Mouse (Mus musculus): ENCODE measurements around the gene Cdyl.
A peak's percentile ranks its signal among the peaks of the same experiment; 100 is the strongest.

The Cdyl gene

GRCm38 (mm10) chr13:35765817-35766216 lies 106.2 kb downstream of the Cdyl start:
- no peak for DNase-seq

- DNase-seq: no peak
Measured at GRCm38 (mm10) chr13:35769673-35770072, 110.0 kb downstream of the Cdyl start.

DNA sequence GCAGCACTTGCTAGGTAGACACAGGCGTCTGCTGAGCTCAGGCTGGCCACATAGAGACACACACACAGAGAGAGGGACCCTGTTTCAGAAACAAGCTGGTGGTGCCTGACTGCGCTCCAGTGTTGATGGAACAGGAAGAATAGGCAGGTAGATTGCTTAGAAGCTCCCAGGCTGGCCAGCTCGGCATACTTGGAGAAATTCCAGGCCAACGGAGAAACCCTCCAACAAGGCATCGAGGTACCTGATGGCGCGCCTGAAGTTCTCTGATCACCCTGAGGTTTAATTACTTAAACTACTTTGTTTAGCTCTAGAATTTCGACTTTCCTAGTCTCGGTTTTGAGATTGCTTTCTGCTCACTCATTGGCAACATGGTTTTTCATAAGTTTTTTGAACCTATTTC lies 110.8 kb downstream of the Cdyl start:
- DNase-seq: no peak

DNA sequence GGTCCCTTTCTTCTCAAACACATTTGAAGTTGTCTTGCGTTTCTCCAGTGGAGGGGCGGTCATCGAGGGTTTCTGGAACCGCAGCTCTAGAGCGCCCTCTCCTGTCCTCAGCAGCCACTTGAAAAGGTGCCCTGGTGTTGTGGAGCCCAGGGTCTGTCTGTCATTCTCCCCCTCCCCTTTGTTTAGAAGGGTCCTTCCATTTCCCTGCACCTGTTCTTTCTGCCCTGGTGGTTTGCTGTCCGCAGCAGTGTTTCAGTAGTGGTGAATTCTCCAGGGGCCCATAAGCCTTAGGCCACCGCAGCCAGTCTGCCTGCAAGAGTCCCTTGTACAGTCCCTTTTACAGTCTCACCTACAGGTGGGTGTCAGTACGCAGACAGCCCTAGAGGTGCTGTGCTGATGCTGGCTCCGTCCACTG lies 112.3 kb downstream of the Cdyl start:
- DNase-seq: peak; percentile 46 to 51

GRCm38 (mm10) chr13:35773763-35774162 lies 114.1 kb downstream of the Cdyl start:
- DNase-seq: no peak

DNA sequence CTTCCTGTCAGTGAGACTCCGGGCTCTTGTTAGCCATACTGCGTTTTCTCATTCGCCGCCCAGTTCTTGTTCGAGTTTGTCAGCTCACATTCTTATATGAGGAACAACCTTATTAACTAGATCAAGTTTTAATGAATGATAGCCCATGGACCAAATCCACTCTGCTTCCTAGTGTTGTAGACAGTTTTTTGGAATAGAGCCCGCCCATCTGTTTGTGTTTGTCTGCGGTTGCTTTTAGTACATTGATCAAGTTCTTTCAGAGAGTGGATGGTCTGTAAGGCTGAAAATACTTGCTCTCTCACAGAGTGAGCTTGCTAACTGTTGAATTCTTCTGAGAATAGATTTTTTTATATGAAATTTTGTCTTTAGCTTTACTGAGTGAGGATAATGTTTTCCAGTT lies 116.5 kb downstream of the Cdyl start:
- no peak for DNase-seq

GRCm38 (mm10) chr13:35780714-35781113 lies 121.1 kb downstream of the Cdyl start:
- no peak for DNase-seq

GRCm38 (mm10) chr13:35781755-35782154 lies 122.1 kb downstream of the Cdyl start:
- no peak for DNase-seq

- DNase-seq: peak in 1 of 2 experiments; percentile 32
Measured at GRCm38 (mm10) chr13:35782949-35783348, 123.3 kb downstream of the Cdyl start.

DNA sequence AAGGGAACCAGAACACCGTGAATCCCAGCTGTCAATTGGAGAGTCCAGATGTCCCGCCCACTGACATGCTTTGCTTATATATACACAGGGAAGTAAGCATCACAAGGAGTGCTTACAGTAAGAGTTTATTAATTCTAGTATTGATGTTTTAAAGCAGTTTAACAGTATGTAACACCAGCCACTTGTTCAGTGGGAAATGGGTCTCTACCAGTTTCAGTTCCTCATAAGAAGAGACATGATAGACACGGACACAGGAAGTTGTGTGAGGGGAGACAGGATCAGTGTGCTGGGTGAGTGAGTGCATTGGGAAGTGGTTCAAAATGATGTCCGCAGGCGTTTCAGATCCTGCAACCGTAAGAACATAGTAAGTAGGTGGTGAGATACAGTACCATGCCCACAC lies 123.9 kb downstream of the Cdyl start:
- DNase-seq: no peak

GRCm38 (mm10) chr13:35784281-35784680 lies 124.6 kb downstream of the Cdyl start:
- no peak for DNase-seq

- DNase-seq: no peak
Measured at GRCm38 (mm10) chr13:35785330-35785939, 125.8 kb downstream of the Cdyl start.

DNA sequence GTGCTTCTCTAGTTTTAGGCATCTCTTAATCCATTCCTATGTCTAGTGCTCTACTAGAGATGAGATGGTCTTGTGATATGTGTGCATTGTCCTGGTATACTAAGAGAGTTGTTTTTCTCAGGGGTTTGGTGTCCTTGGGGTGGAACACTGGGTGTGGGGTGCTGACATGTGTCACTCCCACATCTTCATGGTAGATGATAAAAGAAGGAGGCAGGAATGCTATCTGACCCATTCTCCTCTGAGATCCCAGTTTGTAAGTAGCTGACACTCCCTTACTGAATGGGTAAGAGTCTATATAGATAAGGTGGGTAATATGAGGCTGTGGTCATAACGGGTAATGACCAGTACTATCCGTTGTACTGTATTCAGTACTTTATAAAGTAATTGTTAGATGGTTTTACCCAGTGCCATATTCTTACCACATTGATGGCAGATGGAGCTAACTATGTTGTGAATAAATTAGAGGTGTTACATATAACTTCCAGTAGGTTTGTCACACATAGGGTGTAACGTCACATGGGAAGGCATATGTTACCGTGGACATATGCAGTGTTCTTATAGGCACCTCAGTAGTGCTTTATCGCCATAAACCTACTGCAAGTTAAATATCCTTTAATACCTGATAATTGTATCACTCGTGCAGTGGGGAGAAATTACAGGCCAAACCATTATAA lies 127.2 kb downstream of the Cdyl start:
- no peak for DNase-seq

DNA sequence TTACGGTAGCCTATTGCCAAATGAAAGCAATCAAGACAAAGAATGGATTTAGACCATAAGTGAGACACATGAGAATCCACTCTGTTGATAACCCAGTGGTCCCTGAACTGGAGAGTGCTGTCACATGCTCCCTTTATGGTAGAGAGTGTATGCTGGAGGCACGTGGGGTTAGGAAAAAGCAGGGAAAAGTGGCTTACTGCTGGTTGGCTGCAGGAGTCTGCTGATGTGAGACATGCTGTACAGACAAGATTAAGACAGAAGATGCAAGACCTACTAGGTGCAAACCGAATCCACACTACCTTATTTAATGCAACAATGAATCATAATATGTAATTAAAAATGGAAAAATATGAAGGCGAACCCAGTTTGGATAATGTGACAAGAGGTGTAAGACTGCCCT lies 129.9 kb downstream of the Cdyl start:
- DNase-seq: no peak

GRCm38 (mm10) chr13:35790431-35790830 lies 130.8 kb downstream of the Cdyl start:
- no peak for DNase-seq

- DNase-seq: no peak
Measured at GRCm38 (mm10) chr13:35794309-35794708, 134.7 kb downstream of the Cdyl start.

DNA sequence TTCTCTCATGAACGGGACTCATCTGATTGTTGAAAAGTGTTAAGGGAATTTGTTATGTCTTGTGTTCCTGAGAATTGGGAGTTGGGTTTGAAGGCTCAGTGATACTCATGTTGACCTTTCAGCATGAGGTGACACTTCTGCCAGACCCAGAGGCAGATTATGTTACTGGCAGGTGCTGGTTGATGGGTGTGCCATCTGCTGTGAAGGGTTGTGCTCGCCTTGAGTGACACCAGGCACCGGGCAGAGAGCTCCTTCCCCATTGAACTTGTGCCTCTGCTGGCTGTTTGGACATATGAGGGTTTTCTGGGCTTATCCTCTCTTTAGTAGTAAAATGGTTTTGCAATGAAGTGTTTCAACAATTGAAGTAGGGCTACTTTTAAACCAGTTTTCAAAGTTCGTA lies 135.1 kb downstream of the Cdyl start:
- DNase-seq: no peak

- no peak for DNase-seq
Measured at GRCm38 (mm10) chr13:35795887-35796286, 136.3 kb downstream of the Cdyl start.

DNA sequence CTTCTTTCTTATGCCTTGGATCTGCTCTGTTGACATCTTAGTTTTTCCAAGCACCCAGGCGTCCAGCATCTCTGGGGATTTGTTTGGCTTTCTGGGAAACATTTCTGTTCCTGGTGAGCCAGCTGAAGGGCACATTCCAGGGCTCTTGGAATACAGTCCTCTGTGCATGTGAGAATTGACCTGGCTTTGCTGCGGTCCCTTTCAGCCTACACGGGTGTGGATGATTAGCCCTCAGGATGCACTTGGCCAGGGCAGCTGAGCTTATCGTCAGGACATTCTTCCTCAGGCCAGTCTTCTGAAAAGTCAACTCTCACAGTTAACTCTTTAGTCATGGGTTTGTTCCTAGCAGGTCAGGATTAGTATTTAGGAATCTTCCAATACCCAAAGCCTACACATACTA lies 136.7 kb downstream of the Cdyl start:
- DNase-seq: no peak

DNA sequence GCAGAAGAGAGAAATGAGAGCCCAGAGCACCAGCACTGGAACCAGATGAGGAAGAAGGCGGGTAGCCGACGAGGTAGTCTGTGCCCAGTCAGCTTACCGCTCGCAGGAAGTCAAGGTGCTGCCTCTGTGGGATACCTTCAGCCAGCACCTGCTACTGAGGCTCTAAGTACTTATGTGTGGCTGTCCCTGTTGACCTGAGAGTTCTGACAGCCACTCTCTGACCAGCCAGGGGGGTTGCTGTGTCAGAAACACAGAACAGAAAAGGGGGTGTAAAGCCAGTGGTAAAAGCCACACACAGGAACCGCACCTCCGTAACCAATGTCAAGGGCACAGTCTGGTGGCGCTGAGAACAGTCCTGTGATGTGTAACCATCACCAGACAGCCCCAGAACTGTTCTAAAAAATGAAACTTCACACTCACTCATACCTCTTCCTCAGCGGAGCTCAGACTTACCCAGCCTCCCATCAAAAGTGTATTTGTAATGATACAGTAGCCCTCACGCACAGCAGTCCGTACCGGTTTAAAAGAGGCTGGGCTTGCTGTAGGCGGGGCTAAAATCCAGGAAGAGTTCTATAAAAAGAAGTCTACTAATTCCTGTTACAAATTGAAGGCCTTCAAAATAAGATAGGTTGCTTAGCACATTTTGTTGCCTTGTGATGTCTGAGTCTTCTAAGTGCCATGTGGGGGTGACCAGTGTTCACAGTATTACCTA lies 138.3 kb downstream of the Cdyl start:
- DNase-seq: no peak

DNA sequence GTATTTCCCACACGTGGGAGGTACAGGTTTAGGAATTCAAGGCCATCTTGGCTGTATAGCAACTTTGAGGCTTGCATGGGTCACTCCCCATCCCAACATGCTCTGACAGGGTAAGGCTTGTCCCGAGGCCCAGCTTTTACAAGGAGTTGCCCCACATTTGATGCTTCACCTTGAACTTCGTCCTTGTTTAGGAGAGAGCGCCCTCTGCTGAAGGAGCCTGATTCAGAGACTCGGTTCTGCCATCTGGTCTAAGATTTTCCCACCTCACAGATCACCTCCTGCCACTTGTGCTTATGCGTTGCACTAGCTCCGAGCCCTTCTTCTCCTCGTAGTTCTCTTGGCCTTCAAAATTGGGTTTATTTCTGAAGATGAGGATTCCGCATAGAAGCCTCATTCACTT lies 139.0 kb downstream of the Cdyl start:
- DNase-seq: peak; percentile 39 to 42

DNA sequence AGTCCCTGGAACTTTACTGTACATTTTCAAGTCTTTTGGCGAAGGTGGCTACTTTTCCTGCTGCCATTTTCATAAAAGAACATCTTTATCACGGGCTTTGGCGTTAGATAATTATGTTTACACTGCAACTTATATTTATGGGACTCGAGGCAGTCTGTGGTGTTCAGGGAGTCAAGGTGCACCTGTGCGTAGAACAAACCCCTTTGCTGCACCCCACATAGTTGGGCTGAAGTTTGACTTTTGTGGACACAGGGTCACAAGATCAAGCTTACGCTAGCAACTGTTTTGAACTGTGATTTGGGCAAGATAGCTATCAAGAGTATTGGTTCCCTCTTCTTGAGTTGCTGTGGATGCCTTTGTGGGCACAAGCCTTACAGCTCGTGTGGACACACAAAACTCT lies 140.6 kb downstream of the Cdyl start:
- DNase-seq: no peak

DNA sequence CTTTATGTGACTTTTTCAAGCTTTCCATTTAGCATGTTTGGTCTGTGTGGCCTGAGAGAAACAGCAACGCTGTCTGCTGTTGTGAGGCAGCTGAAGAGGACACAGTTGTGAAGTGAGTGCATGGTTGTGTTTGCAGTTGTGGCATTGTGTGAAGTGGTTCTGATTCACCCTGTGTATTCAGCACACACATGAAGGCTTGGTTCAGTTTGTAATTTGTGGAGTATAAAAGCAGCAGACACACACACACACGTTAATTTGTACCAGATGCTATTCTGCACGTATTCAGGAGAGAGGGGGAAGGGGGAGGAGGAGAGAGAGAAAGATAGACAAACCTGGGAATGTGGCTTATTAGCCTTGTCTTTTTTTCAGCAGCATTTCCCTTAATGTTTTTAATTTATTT lies 146.1 kb downstream of the Cdyl start:
- no peak for DNase-seq

GRCm38 (mm10) chr13:35806165-35806564 lies 146.5 kb downstream of the Cdyl start:
- DNase-seq: no peak
